Mouse (Mus musculus) ZHBTc4 (cell line): ENCODE measurements around the gene Ide.
A peak's percentile ranks its signal among the peaks of the same experiment; 100 is the strongest.

Source experiments
- DNase-seq: peaks from one replicate; pipeline ENCODE4 v3.0.0-alpha.2; 2011; ENCODE audit warnings: low read depth, low spot score

The Ide gene

GRCm38 (mm10) chr19:37337752-37338151 lies at the start of gene Ide:
Gene Ide, minus strand, starts transcription at chr19:37337852.
- DNase-seq, result no peak

- peak; percentile 67 for DNase-seq
These were observed 48.5 kb upstream of the Ide start for GRCm38 (mm10) chr19:37386126-37386525.

GRCm38 (mm10) chr19:37378816-37379215 lies 41.2 kb upstream of the Ide start:
- no peak for DNase-seq

GRCm38 (mm10) chr19:37377404-37377990 lies 39.8 kb upstream of the Ide start:
- DNase-seq, result no peak

GRCm38 (mm10) chr19:37376841-37377240 lies 39.2 kb upstream of the Ide start:
- DNase-seq, result no peak

GRCm38 (mm10) chr19:37375755-37376615 lies 38.3 kb upstream of the Ide start, which contains the start of gene Kif11:
Gene Kif11, plus strand, starts transcription at chr19:37376403.
- peak; percentile 97 for DNase-seq

- DNase-seq, result peak; percentile 50
These were observed 37.5 kb upstream of the Ide start for GRCm38 (mm10) chr19:37374941-37375754.

GRCm38 (mm10) chr19:37370356-37370755 lies 32.7 kb upstream of the Ide start:
- no peak for DNase-seq

- DNase-seq, result no peak
These were observed 32.3 kb upstream of the Ide start for GRCm38 (mm10) chr19:37369921-37370320.

GRCm38 (mm10) chr19:37368990-37369389 lies 31.3 kb upstream of the Ide start:
- DNase-seq, result no peak

- no peak for DNase-seq
These were observed 25.7 kb upstream of the Ide start for GRCm38 (mm10) chr19:37363128-37363939.

- peak; percentile 85 for DNase-seq
These were observed 24.9 kb upstream of the Ide start for GRCm38 (mm10) chr19:37362545-37362944.

GRCm38 (mm10) chr19:37360044-37360443 lies 22.4 kb upstream of the Ide start:
- DNase-seq, result no peak

GRCm38 (mm10) chr19:37353331-37353730 lies 15.7 kb upstream of the Ide start:
- DNase-seq, result no peak

- DNase-seq, result no peak
These were observed 15.1 kb upstream of the Ide start for GRCm38 (mm10) chr19:37352756-37353155.

- DNase-seq, result no peak
These were observed 11.3 kb upstream of the Ide start for GRCm38 (mm10) chr19:37348952-37349351.

GRCm38 (mm10) chr19:37348331-37348730 lies 10.7 kb upstream of the Ide start:
- DNase-seq, result no peak

GRCm38 (mm10) chr19:37346258-37346657 lies 8.6 kb upstream of the Ide start:
- no peak for DNase-seq

- DNase-seq, result no peak
These were observed 6.2 kb upstream of the Ide start for GRCm38 (mm10) chr19:37343899-37344298.

- DNase-seq, result peak; percentile 51
These were observed 3.3 kb upstream of the Ide start for GRCm38 (mm10) chr19:37340931-37341330.

- no peak for DNase-seq
These were observed 2.8 kb upstream of the Ide start for GRCm38 (mm10) chr19:37340495-37340894.
